Comparison of ENCODE assay signal across 13 mouse cellular contexts in genomic region chr13:115199166-115199565, GRCm38 (mm10).
DNase-seq lines count a peak whose midpoint lies in the region; ATAC-seq lines count a peak whose summit lies in the region.
"Had no signal": no experiment of that assay in that cellular context is flagged by ENCODE, and none has a peak within 500 bp of the region (broad histone marks: within the 10 kb centered on the region; RNA-seq: fewer than 3 reads in every experiment).

No protein-coding gene starts in this region.

- ATAC-seq in frontal cortex, adult (ENCODE audit: low TSS enrichment) = no peak
- no peak for ATAC-seq in erythroblast, adult 5-6 weeks (replicated peaks; ENCODE audit: low FRiP score, poor library complexity, severe bottlenecking)
- ATAC-seq: forebrain, embryonic 16.5 days; intestine, embryonic 15.5 days had no signal

- DNase-seq in embryo, embryonic 10.5 days (ENCODE audit: low spot score) = peak; percentile 5
- no peak for DNase-seq in embryo, embryonic 9.5 days (ENCODE audit: extremely low spot score)
- DNase-seq in kidney, adult 11 months = peak; percentile 23
- no peak for DNase-seq in kidney, adult 18-20 months
- DNase-seq in kidney, postnatal 25 days = peak; percentile 48 to 56
- peak; percentile 10 for DNase-seq in skeletal muscle tissue, adult 2 months (ENCODE audit: low read depth, low spot score)
- DNase-seq: cerebellum, adult 11-12 months; right cerebral cortex, postnatal 14 days; thymus, postnatal 14 days had no signal

Comparison
In these comparisons a context has a peak if more than half of its experiments do, and no peak if none do; other contexts are left out.
1. DNase-seq: peak in embryo, embryonic 10.5 days (single experiment), kidney, adult 11 months (single experiment), kidney, postnatal 25 days (2 of 2) and skeletal muscle tissue, adult 2 months (single experiment); none in embryo, embryonic 9.5 days (single experiment) and kidney, adult 18-20 months (single experiment).